8 mouse cellular contexts compared by ENCODE assay signal in the genomic region with DNA sequence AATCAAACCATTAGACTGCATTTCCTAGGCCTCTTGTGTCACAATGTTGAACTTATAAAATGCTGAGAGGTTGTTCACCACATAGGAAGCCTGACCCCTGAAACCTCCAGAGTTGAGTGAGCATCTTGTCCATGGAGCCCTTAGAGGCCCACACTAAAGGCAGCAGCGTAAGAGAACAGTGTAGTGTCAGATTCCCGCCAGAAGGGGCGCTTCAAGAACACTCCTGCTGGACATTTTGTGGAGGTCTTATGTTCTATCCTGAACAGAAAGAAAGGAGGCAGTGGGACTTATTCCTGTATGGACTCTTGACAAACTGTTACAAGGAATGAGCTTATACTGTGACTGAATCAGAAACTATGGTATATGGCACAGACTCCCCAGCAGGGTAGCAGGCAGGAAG. TPM values are rescaled to one million over a fixed set of nuclear protein-coding genes. Genes with fewer than 3 reads are reported as not detected.
A peak's percentile ranks its signal among the peaks of the same experiment; 100 is the strongest.
DNase-seq lines count a peak whose midpoint lies in the region.

No protein-coding gene starts in this region.

- H3K27me3 ChIP-seq in splenic B cell, adult 2 months (ENCODE audit: control insufficient read depth, insufficient read depth, low read length, poor library complexity, severe bottlenecking) = no peaks in the 10 kb centered on the region

- H3K36me3 ChIP-seq in splenic B cell, adult 2 months (ENCODE audit: control insufficient read depth, insufficient read depth, low read length, poor library complexity, severe bottlenecking) = no peaks in the 10 kb centered on the region

- peak; percentile 47 for DNase-seq in adrenal gland, postnatal 10 days
- no peak for DNase-seq in adrenal gland, postnatal 4 days (ENCODE audit: low spot score in 2 of 2)
- DNase-seq in layer of hippocampus, postnatal 10 days (ENCODE audit: low spot score in 2 of 2) = peak; percentile 53 to 57
- no peak for DNase-seq in layer of hippocampus, adult 9-10 months (ENCODE audit: low spot score)
- peak; percentile 59 for DNase-seq in brain, adult 2 months (ENCODE audit: low read depth, low spot score)
- DNase-seq in kidney, postnatal 10 days = peak; percentile 71
- DNase-seq in splenic B cell, adult 2 months (ENCODE audit: low read depth, low spot score) = peak; percentile 39
- DNase-seq in adipocyte (ENCODE audit: low spot score) = no peak

RNA-seq across cellular contexts. Expression of a gene that starts 10.0 kb away (rescaled TPM):
- total RNA-seq in adrenal gland, postnatal 10 days (2021) = 10 to 100 TPM; 14.3 to 17.0 TPM
- total RNA-seq in adrenal gland, postnatal 4 days (2021) = 10 to 100 TPM; 21.3 to 25.4 TPM
- 10 to 100 TPM; 30.8 to 34.2 TPM for total RNA-seq in layer of hippocampus, postnatal 10 days (2021)

RNA-seq across cellular contexts. Expression of a gene that starts 20.7 kb away (rescaled TPM):
- 10 to 100 TPM; 15.7 to 16.5 TPM for total RNA-seq in adrenal gland, postnatal 10 days (2021)
- total RNA-seq in adrenal gland, postnatal 4 days (2021) = 10 to 100 TPM; 25.9 to 28.1 TPM
- total RNA-seq in layer of hippocampus, postnatal 10 days (2021) = 10 to 100 TPM; 46.0 to 51.1 TPM

RNA-seq across cellular contexts. Expression of a gene that starts 29.7 kb away (rescaled TPM):
- total RNA-seq in adrenal gland, postnatal 10 days (2021) = 10 to 100 TPM; 61.8 to 75.9 TPM
- 10 to 100 TPM; 65.8 to 68.6 TPM for total RNA-seq in adrenal gland, postnatal 4 days (2021)
- 10 to 100 TPM; 10.6 to 11.2 TPM for total RNA-seq in layer of hippocampus, postnatal 10 days (2021)

Comparison
In these comparisons a context has a peak if more than half of its experiments do, and no peak if none do; other contexts are left out.
1. DNase-seq: peak in adrenal gland, postnatal 10 days (single experiment), layer of hippocampus, postnatal 10 days (2 of 2), brain, adult 2 months (single experiment), kidney, postnatal 10 days (single experiment) and splenic B cell, adult 2 months (single experiment); none in adrenal gland, postnatal 4 days (0 of 2), layer of hippocampus, adult 9-10 months (single experiment) and adipocyte (single experiment).
2. RNA of a gene that starts 29.7 kb away (total RNA-seq): 61.8 to 75.9 TPM in adrenal gland, postnatal 10 days and 65.8 to 68.6 TPM in adrenal gland, postnatal 4 days; 10.6 to 11.2 TPM in layer of hippocampus, postnatal 10 days; every median in the first group is over 4 times any median in the second.